Mouse (Mus musculus): ENCODE measurements around the gene Il24. TPM values are rescaled to one million over a fixed set of nuclear protein-coding genes. Genes with fewer than 3 reads are reported as not detected.

Il24 gene
- total and polyA plus RNA-seq, 2 experiments from 2014 or later: not detected

DNA sequence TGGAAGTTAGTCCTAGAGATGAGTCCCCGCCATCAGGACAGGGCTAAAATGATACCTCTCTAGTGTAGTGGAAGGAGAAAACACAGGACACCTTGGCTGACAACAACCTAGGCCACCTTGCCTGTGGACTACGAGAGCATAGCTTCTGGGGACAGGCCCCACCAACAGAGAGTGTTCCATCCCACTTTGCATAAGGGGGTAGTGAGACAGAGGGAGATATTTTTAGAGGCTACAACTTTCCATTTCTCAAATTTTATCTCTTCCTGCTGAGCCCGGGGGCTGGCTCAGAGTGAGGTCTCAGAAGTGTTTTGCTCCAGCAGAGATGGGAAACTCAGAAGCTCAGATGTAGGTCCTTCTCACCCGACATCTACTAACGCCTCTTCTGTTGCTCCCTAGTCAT, 36.8 kb downstream of the Il24 start:
- Histone ChIP-seq H3K27ac (ENCODE audit: low read depth) (no peak overlapping the region), H3K9ac (replicated peaks; ENCODE audit: low read depth, low read length) (no peak overlapping the region), H3K27me3 (ENCODE audit: control insufficient read depth, insufficient read depth, low read length) (no peaks in the 10 kb centered on the region), H3K4me3 (ENCODE audit: low read depth, low read length) (no peak overlapping the region), H3K9me3 (replicated peaks; ENCODE audit: control insufficient read depth, low read length) (no peaks in the 10 kb centered on the region), H3K36me3 (replicated peaks; ENCODE audit: control insufficient read depth, insufficient read depth, low read length) (no peaks in the 10 kb centered on the region), H3K4me1 (ENCODE audit: control insufficient read depth, insufficient read depth) (no peaks in the 10 kb centered on the region), H3K4me2 (ENCODE audit: low read depth, low read length) (no peak overlapping the region)
- ATAC-seq (ENCODE audit: insufficient read depth, low read depth) (no peak), DNase-seq (ENCODE audit: low spot score) (no peak)
- 44% methylated on average over 5 of the region's 5 CpGs for WGBS
- TF ChIP-seq EP300 (IDR thresholded peaks at IDR 0.05; ENCODE audit: low read depth) (no peak), CTCF (IDR thresholded peaks at IDR 0.05; ENCODE audit: low read depth) (no peak)

DNA sequence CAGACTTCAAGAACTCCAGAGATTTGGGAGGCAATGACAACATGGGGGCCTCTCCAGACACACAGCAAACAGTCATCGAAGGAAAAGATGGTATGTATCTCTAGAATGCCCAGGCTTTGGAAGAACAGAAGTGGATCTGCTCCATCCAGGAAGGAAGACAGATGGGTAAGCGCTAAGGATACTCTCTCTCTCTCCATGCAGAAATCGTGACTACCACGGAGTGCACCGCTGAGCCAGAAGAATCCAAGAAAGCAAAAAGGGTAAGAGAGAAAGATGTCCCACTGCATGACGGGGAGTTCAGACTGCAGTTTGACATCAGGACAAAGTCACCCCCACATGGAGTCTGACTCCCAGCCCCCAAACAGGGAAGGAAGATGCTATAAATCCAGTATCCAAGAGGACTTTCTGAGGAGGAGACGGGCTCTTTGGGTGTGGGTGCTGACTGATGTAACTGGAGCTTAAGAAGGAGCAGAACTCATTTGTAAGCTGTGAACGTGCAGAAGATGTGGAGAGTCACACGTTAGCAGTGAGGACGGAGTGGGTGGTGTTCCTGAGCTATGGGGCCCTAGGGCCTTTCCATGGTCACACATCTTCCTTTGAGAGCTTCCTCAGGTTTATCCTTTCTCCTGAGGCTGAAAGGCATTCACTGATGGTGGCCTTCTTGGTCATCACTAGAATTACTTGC, 37.6 kb downstream of the Il24 start:
- TF ChIP-seq CTCF (IDR thresholded peaks at IDR 0.05; ENCODE audit: low read depth) (no peak), EP300 (IDR thresholded peaks at IDR 0.05; ENCODE audit: low read depth) (no peak)
- Histone ChIP-seq H3K27ac (ENCODE audit: low read depth) (no peak overlapping the region), H3K36me3 (replicated peaks; ENCODE audit: control insufficient read depth, insufficient read depth, low read length) (no peaks in the 10 kb centered on the region), H3K9ac (replicated peaks; ENCODE audit: low read depth, low read length) (no peak overlapping the region), H3K4me2 (ENCODE audit: low read depth, low read length) (no peak overlapping the region), H3K4me1 (ENCODE audit: control insufficient read depth, insufficient read depth) (no peaks in the 10 kb centered on the region), H3K4me3 (ENCODE audit: low read depth, low read length) (no peak overlapping the region), H3K27me3 (ENCODE audit: control insufficient read depth, insufficient read depth, low read length) (no peaks in the 10 kb centered on the region), H3K9me3 (replicated peaks; ENCODE audit: control insufficient read depth, low read length) (no peaks in the 10 kb centered on the region)
- DNase-seq (ENCODE audit: low spot score): no peak
- WGBS: 91% methylated on average over 10 of the region's 10 CpGs
- ATAC-seq (ENCODE audit: insufficient read depth, low read depth): no peak

DNA sequence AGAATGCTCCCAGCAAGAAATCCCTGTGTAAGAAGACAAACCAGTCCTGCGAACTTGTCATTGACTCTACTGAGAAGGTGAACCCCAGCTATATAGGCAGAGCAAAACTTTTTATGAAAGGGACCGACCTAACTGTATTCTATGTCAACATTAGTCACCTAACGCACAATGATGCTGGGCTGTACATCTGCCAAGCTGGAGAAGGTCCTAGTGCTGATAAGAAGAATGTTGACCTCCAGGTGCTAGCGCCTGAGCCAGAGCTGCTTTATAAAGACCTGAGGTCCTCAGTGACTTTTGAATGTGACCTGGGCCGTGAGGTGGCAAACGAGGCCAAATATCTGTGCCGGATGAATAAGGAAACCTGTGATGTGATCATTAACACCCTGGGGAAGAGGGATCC, 42.7 kb downstream of the Il24 start:
- no peak for DNase-seq (ENCODE audit: low spot score)
- no peak overlapping the region for H3K27ac ChIP-seq (ENCODE audit: low read depth)
- no peaks in the 10 kb centered on the region for H3K4me1 ChIP-seq (ENCODE audit: control insufficient read depth, insufficient read depth)
- no peak for ATAC-seq (ENCODE audit: insufficient read depth, low read depth)
- no peaks in the 10 kb centered on the region for H3K9me3 ChIP-seq (replicated peaks; ENCODE audit: control insufficient read depth, low read length)
- H3K27me3 ChIP-seq (ENCODE audit: control insufficient read depth, insufficient read depth, low read length): no peaks in the 10 kb centered on the region
- H3K4me3 ChIP-seq (ENCODE audit: low read depth, low read length): no peak overlapping the region
- H3K36me3 ChIP-seq (replicated peaks; ENCODE audit: control insufficient read depth, insufficient read depth, low read length): no peaks in the 10 kb centered on the region
- TF ChIP-seq EP300 (IDR thresholded peaks at IDR 0.05; ENCODE audit: low read depth): no peak
- TF ChIP-seq CTCF (IDR thresholded peaks at IDR 0.05; ENCODE audit: low read depth): no peak
- H3K9ac ChIP-seq (replicated peaks; ENCODE audit: low read depth, low read length): no peak overlapping the region
- no peak overlapping the region for H3K4me2 ChIP-seq (ENCODE audit: low read depth, low read length)
- 84% methylated on average over 7 of the region's 7 CpGs for WGBS

DNA sequence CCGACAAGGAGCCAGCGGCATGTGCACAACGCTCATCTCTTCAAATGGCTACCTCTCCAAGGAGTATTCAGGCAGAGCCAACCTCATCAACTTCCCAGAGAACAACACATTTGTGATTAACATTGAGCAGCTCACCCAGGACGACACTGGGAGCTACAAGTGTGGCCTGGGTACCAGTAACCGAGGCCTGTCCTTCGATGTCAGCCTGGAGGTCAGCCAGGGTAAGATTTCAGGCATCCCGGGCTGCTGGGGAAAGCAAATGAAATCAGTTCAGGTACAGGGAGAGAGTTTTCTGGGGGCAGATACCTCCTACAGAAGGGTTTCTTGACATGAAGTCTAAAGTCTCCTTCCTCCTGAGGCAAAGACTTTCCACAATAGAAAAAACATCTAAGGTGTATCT, 45.6 kb downstream of the Il24 start:
- no peak overlapping the region for H3K4me3 ChIP-seq (ENCODE audit: low read depth, low read length)
- H3K9ac ChIP-seq (replicated peaks; ENCODE audit: low read depth, low read length): no peak overlapping the region
- ATAC-seq (ENCODE audit: insufficient read depth, low read depth): no peak
- H3K4me2 ChIP-seq (ENCODE audit: low read depth, low read length): no peak overlapping the region
- H3K9me3 ChIP-seq (replicated peaks; ENCODE audit: control insufficient read depth, low read length): no peaks in the 10 kb centered on the region
- DNase-seq (ENCODE audit: low spot score): no peak
- 84% methylated on average over 7 of the region's 7 CpGs for WGBS
- H3K27me3 ChIP-seq (ENCODE audit: control insufficient read depth, insufficient read depth, low read length): no peaks in the 10 kb centered on the region
- H3K4me1 ChIP-seq (ENCODE audit: control insufficient read depth, insufficient read depth): no peaks in the 10 kb centered on the region
- no peaks in the 10 kb centered on the region for H3K36me3 ChIP-seq (replicated peaks; ENCODE audit: control insufficient read depth, insufficient read depth, low read length)
- no peak for TF ChIP-seq EP300 (IDR thresholded peaks at IDR 0.05; ENCODE audit: low read depth)
- TF ChIP-seq CTCF (IDR thresholded peaks at IDR 0.05; ENCODE audit: low read depth): no peak
- no peak overlapping the region for H3K27ac ChIP-seq (ENCODE audit: low read depth)

DNA sequence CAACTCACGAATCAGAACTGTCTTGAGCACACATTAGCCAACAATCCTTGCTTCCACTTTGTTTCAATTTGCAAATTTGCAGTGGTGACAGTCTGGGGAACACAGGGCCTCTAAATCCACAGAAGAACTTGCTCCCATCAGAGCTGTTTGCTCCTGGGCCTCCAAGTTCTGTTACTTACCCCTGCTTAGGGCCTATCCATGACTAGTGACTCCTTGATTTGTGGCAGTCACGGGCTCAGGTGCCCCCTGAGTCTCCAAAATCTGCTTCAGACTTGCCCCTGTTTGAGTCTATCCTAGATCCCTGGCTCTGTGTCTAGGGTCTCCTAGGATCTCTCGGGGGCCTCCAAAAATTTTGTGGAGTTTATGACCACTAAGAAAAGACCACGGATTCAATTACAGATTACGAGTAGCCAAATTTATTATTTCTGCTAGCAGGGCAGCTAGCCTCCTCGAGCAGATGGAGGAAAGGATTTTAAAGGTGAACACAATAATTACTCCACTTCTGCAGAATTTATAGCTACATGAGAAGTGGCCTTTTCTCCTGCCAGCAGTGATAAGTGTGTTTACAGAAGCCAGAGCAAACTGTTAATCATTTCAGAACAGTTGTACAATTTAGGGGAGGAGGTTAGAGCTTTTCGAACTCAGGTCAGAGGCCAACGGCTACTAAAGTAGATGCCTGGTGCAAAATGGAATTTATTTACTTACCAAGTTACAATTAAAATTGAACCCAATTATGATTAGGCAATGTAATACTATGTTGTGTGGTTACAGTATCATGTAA, 46.5 kb downstream of the Il24 start:
- no peaks in the 10 kb centered on the region for H3K4me1 ChIP-seq (ENCODE audit: control insufficient read depth, insufficient read depth)
- H3K4me3 ChIP-seq (ENCODE audit: low read depth, low read length): no peak overlapping the region
- H3K27me3 ChIP-seq (ENCODE audit: control insufficient read depth, insufficient read depth, low read length): no peaks in the 10 kb centered on the region
- no peak overlapping the region for H3K4me2 ChIP-seq (ENCODE audit: low read depth, low read length)
- no peak for DNase-seq (ENCODE audit: low spot score)
- H3K27ac ChIP-seq (ENCODE audit: low read depth): no peak overlapping the region
- no peak for TF ChIP-seq CTCF (IDR thresholded peaks at IDR 0.05; ENCODE audit: low read depth)
- no peak for TF ChIP-seq EP300 (IDR thresholded peaks at IDR 0.05; ENCODE audit: low read depth)
- 73% methylated on average over 8 of the region's 8 CpGs for WGBS
- H3K36me3 ChIP-seq (replicated peaks; ENCODE audit: control insufficient read depth, insufficient read depth, low read length): no peaks in the 10 kb centered on the region
- no peaks in the 10 kb centered on the region for H3K9me3 ChIP-seq (replicated peaks; ENCODE audit: control insufficient read depth, low read length)
- ATAC-seq (ENCODE audit: insufficient read depth, low read depth): no peak
- no peak overlapping the region for H3K9ac ChIP-seq (replicated peaks; ENCODE audit: low read depth, low read length)

Data from heart, postnatal 0 days (tissue).